Mouse (Mus musculus) liver, adult 2 months (tissue): Measurements from ENCODE around the gene Lrrtm3.

ENCODE experiments used
- CTCF ChIP-seq: fragments of 200-500 bp; IDR thresholded peaks from 2 replicates; pipeline ENCODE4 v1.5.1; 2011; ENCODE audit warnings: low read depth, low read length, control low read depth
- POLR2A ChIP-seq: fragments of 200-500 bp; IDR thresholded peaks from 2 replicates; pipeline ENCODE4 v1.6.1; 2011; ENCODE audit warnings: low read length, control low read depth; ENCODE audit not compliant: insufficient read depth; ENCODE audit errors: extremely low read depth

GRCm38 (mm10) chr10:63972300-63972699 is 117.8 kb downstream of the Lrrtm3 start:
- TF ChIP-seq CTCF (no peak), POLR2A (no peak)
